Mouse (Mus musculus): ENCODE measurements around the gene Ces1d. TPM values are rescaled to one million over a fixed set of nuclear protein-coding genes. Genes with fewer than 3 reads are reported as not detected.

Ces1d gene
- polyA plus RNA-seq, 1 experiment from 2014 or later, result 1.7 TPM

Other genes starting within 250 kb of the Ces1d start
- 0.04 TPM in 2 replicates for gene Slc6a2, start 237.8 kb downstream of the Ces1d start, polyA plus RNA-seq (2015; fragmentation: Nextera tagmentation; extraction: Ambion mirVana)
- gene Ces1a, start 149.6 kb downstream of the Ces1d start, polyA plus RNA-seq (2015; fragmentation: Nextera tagmentation; extraction: Ambion mirVana), result 0.09 and 0.10 TPM in 2 replicates
- gene Ces1b, start 117.8 kb downstream of the Ces1d start, polyA plus RNA-seq (2015; fragmentation: Nextera tagmentation; extraction: Ambion mirVana), result 0.19 and 0.37 TPM in 2 replicates
- not detected in 2 replicates for gene Ces1c, start 66.6 kb downstream of the Ces1d start, polyA plus RNA-seq (2015; fragmentation: Nextera tagmentation; extraction: Ambion mirVana)
- 0.09 TPM in 1 of 2 replicates, not detected in the other for gene Ces1e, start 31.8 kb upstream of the Ces1d start, polyA plus RNA-seq (2015; fragmentation: Nextera tagmentation; extraction: Ambion mirVana)
- 0.12 and 0.35 TPM in 2 replicates for gene Ces1f, start 81.9 kb upstream of the Ces1d start, polyA plus RNA-seq (2015; fragmentation: Nextera tagmentation; extraction: Ambion mirVana)
- not detected in 2 replicates for gene Ces1g, start 139.5 kb upstream of the Ces1d start, polyA plus RNA-seq (2015; fragmentation: Nextera tagmentation; extraction: Ambion mirVana)
- gene Ces1h, start 181.9 kb upstream of the Ces1d start, polyA plus RNA-seq (2015; fragmentation: Nextera tagmentation; extraction: Ambion mirVana), result not detected in 2 replicates